14 mouse cellular contexts compared by ENCODE assay signal in the genomic region with DNA sequence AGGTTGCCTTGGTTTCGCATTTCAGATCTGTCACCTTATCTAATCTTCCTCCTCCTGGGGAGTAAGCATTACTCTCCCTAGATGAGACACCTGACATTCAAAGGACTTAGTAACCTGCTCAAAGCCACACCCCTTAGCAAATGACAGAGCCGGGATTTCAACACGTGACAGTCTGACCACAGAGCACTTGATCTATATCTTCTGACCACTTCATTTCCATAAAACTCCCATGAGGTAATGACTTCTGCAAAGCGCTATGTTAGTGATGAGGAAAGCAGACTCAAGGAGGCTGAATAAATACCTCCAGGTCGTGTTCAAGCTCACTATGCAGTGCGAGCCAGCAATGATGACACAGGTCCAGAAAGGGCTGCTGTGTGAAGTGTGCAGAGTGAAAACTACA. TPM values are rescaled to one million over a fixed set of nuclear protein-coding genes. Genes with fewer than 3 reads are reported as not detected.
DNase-seq lines count a peak whose midpoint lies in the region; ATAC-seq and TF ChIP-seq lines count a peak whose summit lies in the region.
"Had no signal": no experiment of that assay in that cellular context is flagged by ENCODE, and none has a peak within 500 bp of the region (broad histone marks: within the 10 kb centered on the region; RNA-seq: fewer than 3 reads in every experiment).

No protein-coding gene starts in this region.

- no peaks in the 10 kb centered on the region for H3K36me3 ChIP-seq in thymus, adult 2 months (ENCODE audit: control insufficient read depth, insufficient read depth, low read length)
- H3K36me3 ChIP-seq in MEL (ENCODE audit: control insufficient read depth in 1 of 2, insufficient read depth in 2 of 2, low read length in 2 of 2) = peaks cover 0 to 7% of the 10 kb centered on the region in 2 experiments; a peak in 2 of 4 replicates
- no peaks in the 10 kb centered on the region for H3K36me3 ChIP-seq in splenic B cell, adult 2 months (ENCODE audit: control insufficient read depth, insufficient read depth, low read length, poor library complexity, severe bottlenecking)
- H3K36me3 ChIP-seq in midbrain, embryonic 16.5 days (ENCODE audit: control insufficient read depth, insufficient read depth, low read length) = no peaks in the 10 kb centered on the region
- H3K36me3 ChIP-seq in midbrain, embryonic 11.5 days (ENCODE audit: control insufficient read depth, insufficient read depth, low read length) = no peaks in the 10 kb centered on the region
- H3K36me3 ChIP-seq: embryonic facial prominence, embryonic 15.5 days had no signal

- ATAC-seq in midbrain, embryonic 16.5 days = no peak
- ATAC-seq in midbrain, embryonic 11.5 days (ENCODE audit: low FRiP score) = no peak
- ATAC-seq: forebrain, postnatal 0 days had no signal

- no peak for TF ChIP-seq CTCF in thymus, adult 2 months (IDR thresholded peaks at IDR 0.05; ENCODE audit: borderline replicate concordance, control insufficient read depth, extremely low read depth, insufficient read depth, low read length, poor library complexity)
- TF ChIP-seq CTCF in MEL (IDR thresholded peaks at IDR 0.05 in 2 of 3, conservative IDR thresholded peaks at IDR 0.05 in 1 of 3; ENCODE audit: control insufficient read depth in 1 of 3, insufficient read depth in 1 of 3, low read depth in 2 of 3, low read length in 3 of 3, poor library complexity in 1 of 3, severe bottlenecking in 1 of 3) = no peak

- WGBS in thymus, adult 2 months = 23% methylated on average over 6 of the region's 6 CpGs
- 84% methylated on average over 6 of the region's 6 CpGs for WGBS in midbrain, embryonic 16.5 days
- WGBS in midbrain, embryonic 11.5 days = 89% methylated on average over 6 of the region's 6 CpGs

- no peaks in the 10 kb centered on the region for H3K79me2 ChIP-seq in MEL (ENCODE audit: control insufficient read depth, insufficient read depth, low read length, poor library complexity)

- H3K4me2 ChIP-seq in midbrain, embryonic 16.5 days (ENCODE audit: low read length) = no peak overlapping the region
- no peak overlapping the region for H3K4me2 ChIP-seq in midbrain, embryonic 11.5 days
- H3K4me2 ChIP-seq: embryonic facial prominence, embryonic 15.5 days had no signal

- no peak for TF ChIP-seq POLR2A in thymus, adult 2 months (IDR thresholded peaks at IDR 0.05; ENCODE audit: control insufficient read depth, extremely low read depth, insufficient read depth, low read length, poor library complexity)
- no peak for TF ChIP-seq POLR2A in MEL (IDR thresholded peaks at IDR 0.05; ENCODE audit: control insufficient read depth in 1 of 2, insufficient read depth in 1 of 2, low read depth in 1 of 2, low read length in 2 of 2, poor library complexity in 1 of 2)

- TF ChIP-seq RAD21 in MEL (IDR thresholded peaks at IDR 0.05; ENCODE audit: low read depth, low read length) = no peak

- H3K27ac ChIP-seq in thymus, adult 2 months (ENCODE audit: control insufficient read depth, insufficient read depth, low read length) = no peak overlapping the region
- no peak overlapping the region for H3K27ac ChIP-seq in MEL (ENCODE audit: control insufficient read depth, low read depth, low read length)
- H3K27ac ChIP-seq in midbrain, embryonic 16.5 days (ENCODE audit: low read length) = no peak overlapping the region
- no peak overlapping the region for H3K27ac ChIP-seq in midbrain, embryonic 11.5 days (ENCODE audit: low read depth, low read length)
- H3K27ac ChIP-seq: embryonic facial prominence, embryonic 15.5 days had no signal

- TF ChIP-seq EP300 in MEL (IDR thresholded peaks at IDR 0.05; ENCODE audit: low read depth in 1 of 2, low read length in 2 of 2) = no peak

- no peaks in the 10 kb centered on the region for H3K9me3 ChIP-seq in MEL (replicated peaks; ENCODE audit: insufficient read depth, low read length)
- H3K9me3 ChIP-seq in midbrain, embryonic 16.5 days (replicated peaks; ENCODE audit: control insufficient read depth, low read length, poor library complexity, severe bottlenecking) = no peaks in the 10 kb centered on the region
- no peaks in the 10 kb centered on the region for H3K9me3 ChIP-seq in midbrain, embryonic 11.5 days (ENCODE audit: control insufficient read depth, low read length)
- H3K9me3 ChIP-seq: embryonic facial prominence, embryonic 15.5 days had no signal

- peak; percentile 11 for DNase-seq in thymus, adult 2 months
- DNase-seq in thymus, postnatal 14 days = no peak
- DNase-seq in MEL (ENCODE audit: low read depth, low spot score) = no peak
- DNase-seq in lung, postnatal 10 days = peak; percentile 18
- DNase-seq in splenic B cell, adult 2 months (ENCODE audit: low read depth, low spot score) = peak; percentile 96
- DNase-seq in midbrain, embryonic 11.5 days (ENCODE audit: low spot score, missing footprints) = no peak
- DNase-seq: adrenal gland, adult 2 months; cerebellum, postnatal 25 days; forebrain, postnatal 0 days; heart, postnatal 14 days; kidney, adult 18-20 months; retina, postnatal 1 day had no signal

- no peak overlapping the region for H3K9ac ChIP-seq in MEL (ENCODE audit: control insufficient read depth, low read depth, low read length, poor library complexity, severe bottlenecking)
- no peak overlapping the region for H3K9ac ChIP-seq in midbrain, embryonic 16.5 days (ENCODE audit: low read depth, low read length)
- no peak overlapping the region for H3K9ac ChIP-seq in midbrain, embryonic 11.5 days (ENCODE audit: low read length)
- H3K9ac ChIP-seq: embryonic facial prominence, embryonic 15.5 days; forebrain, postnatal 0 days had no signal

- H3K27me3 ChIP-seq in thymus, adult 2 months (ENCODE audit: control insufficient read depth, insufficient read depth, low read length) = no peaks in the 10 kb centered on the region
- H3K27me3 ChIP-seq in MEL (ENCODE audit: control insufficient read depth in 1 of 2, insufficient read depth in 2 of 2, low read length in 2 of 2) = no peaks in the 10 kb centered on the region; a peak in 1 of 4 replicates
- no peaks in the 10 kb centered on the region for H3K27me3 ChIP-seq in splenic B cell, adult 2 months (ENCODE audit: control insufficient read depth, insufficient read depth, low read length, poor library complexity, severe bottlenecking)
- H3K27me3 ChIP-seq in midbrain, embryonic 16.5 days (ENCODE audit: control insufficient read depth, insufficient read depth, low read depth, low read length) = no peaks in the 10 kb centered on the region
- H3K27me3 ChIP-seq in midbrain, embryonic 11.5 days (ENCODE audit: control insufficient read depth, insufficient read depth, low read length) = no peaks in the 10 kb centered on the region
- H3K27me3 ChIP-seq: embryonic facial prominence, embryonic 15.5 days had no signal

- H3K4me1 ChIP-seq in thymus, adult 2 months (replicated peaks; ENCODE audit: control insufficient read depth, insufficient read depth, low read length) = peaks cover 12% of the 10 kb centered on the region
- H3K4me1 ChIP-seq in MEL (ENCODE audit: control insufficient read depth in 1 of 2, insufficient read depth in 2 of 2, low read length in 2 of 2) = peaks cover 0 to 14% of the 10 kb centered on the region in 2 experiments
- H3K4me1 ChIP-seq in midbrain, embryonic 16.5 days (ENCODE audit: control insufficient read depth, insufficient read depth, low read length) = no peaks in the 10 kb centered on the region
- H3K4me1 ChIP-seq in midbrain, embryonic 11.5 days (ENCODE audit: control insufficient read depth, insufficient read depth, low read length) = 0 out of 2 replicates have a peak, but pooled peaks cover 2% of the 10 kb centered on the region

- no peak overlapping the region for H3K4me3 ChIP-seq in thymus, adult 2 months (ENCODE audit: control insufficient read depth, insufficient read depth, low read length)
- no peak overlapping the region for H3K4me3 ChIP-seq in MEL (ENCODE audit: control insufficient read depth in 1 of 2, insufficient read depth in 1 of 2, low read depth in 2 of 2, low read length in 2 of 2)
- no peak overlapping the region for H3K4me3 ChIP-seq in midbrain, embryonic 16.5 days (ENCODE audit: low read depth, low read length)
- H3K4me3 ChIP-seq in midbrain, embryonic 11.5 days (ENCODE audit: low read depth, low read length) = no peak overlapping the region
- H3K4me3 ChIP-seq: embryonic facial prominence, embryonic 15.5 days had no signal

TF ChIP-seq in MEL, 35 proteins besides CTCF, POLR2A, EP300 and RAD21:
- TF ChIP-seq USF2 (IDR thresholded peaks at IDR 0.05; ENCODE audit: borderline replicate concordance in 1 of 2, insufficient read depth in 1 of 2, low read depth in 1 of 2, low read length in 2 of 2) = no peak
- TF ChIP-seq USF1 (IDR thresholded peaks at IDR 0.05; ENCODE audit: low read depth, low read length) = peak; percentile 66

RNA-seq across cellular contexts. Expression of a gene that starts 52.1 kb away (rescaled TPM):
- 9.4 and 10.5 TPM in 2 replicates for polyA plus RNA-seq in thymus, adult 2 months (2012; rRNA removed)
- total RNA-seq in MEL (2012; rRNA removed) = 22.0 and 24.1 TPM in 2 replicates
- 10 to 100 TPM in 1 of 2 experiments, not detected in 1; 64.0 TPM for polyA plus RNA-seq in MEL (2012; ENCODE audit: insufficient read depth in 1 of 2, insufficient read length in 2 of 2, low read depth in 1 of 2, low replicate concordance in 2 of 2, missing spikeins in 1 of 2)
- polyA plus RNA-seq in midbrain, embryonic 16.5 days (2015; fragmentation: Nextera tagmentation; extraction: Ambion mirVana) = 16.6 and 19.7 TPM in 2 replicates
- polyA plus RNA-seq in midbrain, embryonic 11.5 days (2014; fragmentation: Nextera tagmentation; extraction: Ambion mirVana) = 22.8 and 29.3 TPM in 2 replicates

Comparison
In these comparisons a context has a peak if more than half of its experiments do, and no peak if none do; other contexts are left out.
1. DNase-seq: peak in thymus, adult 2 months (single experiment), lung, postnatal 10 days (single experiment) and splenic B cell, adult 2 months (single experiment); none in thymus, postnatal 14 days (single experiment), MEL (single experiment) and midbrain, embryonic 11.5 days (single experiment).